Mouse (Mus musculus): ENCODE measurements around the gene Dcst2. TPM values are rescaled to one million over a fixed set of nuclear protein-coding genes. Genes with fewer than 3 reads are reported as not detected.

Gene Dcst2
- total and polyA plus RNA-seq, 3 experiments, result 0.06 TPM; not detected in 2

DNA sequence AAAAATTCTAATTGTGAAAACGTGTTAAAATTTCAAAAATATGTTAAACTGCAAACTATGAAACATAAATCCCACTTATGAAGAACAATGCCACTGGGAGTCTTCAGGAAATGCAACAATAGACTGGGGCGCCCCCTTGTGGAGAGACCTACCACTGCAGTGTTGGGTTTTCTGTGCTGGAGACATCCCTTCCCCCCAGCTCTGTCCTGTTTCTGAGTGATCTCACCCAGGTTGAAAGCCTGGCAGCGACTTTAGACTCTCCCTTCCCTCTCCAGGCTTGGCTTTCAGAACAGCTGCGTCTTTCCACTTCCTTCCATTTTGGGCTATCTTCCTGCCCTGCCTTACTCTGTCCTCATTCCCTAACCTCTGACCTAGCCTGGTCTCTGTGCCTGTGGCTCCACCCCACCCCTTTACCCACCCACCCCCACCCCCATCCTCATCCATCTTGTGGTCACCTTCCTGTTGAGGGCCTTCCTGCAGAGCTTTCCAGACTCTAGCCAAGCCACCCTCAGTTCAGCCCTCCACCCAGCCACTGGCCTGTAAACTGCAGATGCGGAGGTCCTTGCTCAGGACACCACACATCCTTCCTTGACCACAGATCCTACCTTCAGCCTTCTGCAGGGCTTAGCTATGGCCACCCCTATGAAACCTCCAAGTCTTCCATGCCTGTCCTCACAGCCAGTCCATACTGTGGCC, 6.8 kb upstream of the Dcst2 start (continued):
- TF ChIP-seq HCFC1 (IDR thresholded peaks at IDR 0.05; ENCODE audit: low read depth, low read length) (no peak), MYB (IDR thresholded peaks at IDR 0.05; ENCODE audit: low read depth, low read length) (no peak), MAFK (IDR thresholded peaks at IDR 0.05; ENCODE audit: borderline replicate concordance, low read depth, low read length) (no peak)

DNA sequence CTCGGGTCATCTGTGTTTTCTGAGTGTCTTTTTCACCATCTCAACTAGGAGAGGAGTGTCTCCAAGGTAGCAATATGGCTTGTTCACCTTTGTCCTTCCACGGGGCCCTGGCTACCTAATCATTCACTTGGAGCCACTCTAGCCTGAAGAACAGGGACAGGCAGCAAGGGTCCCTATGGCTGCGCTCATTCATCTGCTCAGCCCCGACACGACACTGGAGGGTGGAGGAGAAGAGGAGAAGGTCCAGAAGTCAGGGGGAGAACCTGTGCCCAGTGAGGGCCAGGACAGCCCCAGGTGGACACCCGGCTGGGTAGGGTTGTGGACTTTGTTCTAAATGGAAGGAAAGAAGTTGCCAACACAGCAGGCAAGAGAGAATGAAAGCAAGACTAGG, 6.3 kb upstream of the Dcst2 start:
- Histone ChIP-seq H3K27me3 (ENCODE audit: control insufficient read depth in 1 of 2, insufficient read depth in 2 of 2, low read length in 2 of 2) (no peaks in the 10 kb centered on the region; a peak in 1 of 4 replicates), H3K27ac (ENCODE audit: control insufficient read depth, low read depth, low read length) (no peak overlapping the region), H3K9me3 (replicated peaks; ENCODE audit: insufficient read depth, low read length) (no peaks in the 10 kb centered on the region), H3K4me1 (ENCODE audit: control insufficient read depth in 1 of 2, insufficient read depth in 2 of 2, low read length in 2 of 2) (peaks cover 0 to 22% of the 10 kb centered on the region in 2 experiments; a peak in 2 of 4 replicates), H3K9ac (ENCODE audit: control insufficient read depth, low read depth, low read length, poor library complexity, severe bottlenecking) (no peak overlapping the region), H3K79me2 (ENCODE audit: control insufficient read depth, insufficient read depth, low read length, poor library complexity) (no peaks in the 10 kb centered on the region), H3K36me3 (ENCODE audit: control insufficient read depth in 1 of 2, insufficient read depth in 2 of 2, low read length in 2 of 2) (peaks cover 0 to 8% of the 10 kb centered on the region in 2 experiments; a peak in 2 of 4 replicates), H3K4me3 (ENCODE audit: control insufficient read depth in 1 of 2, insufficient read depth in 1 of 2, low read depth in 2 of 2, low read length in 2 of 2) (no peak overlapping the region)
- no peak for TF ChIP-seq CHD1 (IDR thresholded peaks at IDR 0.05; ENCODE audit: low read depth, low read length)
- TF ChIP-seq CTCF (IDR thresholded peaks at IDR 0.05 in 2 of 3, conservative IDR thresholded peaks at IDR 0.05 in 1 of 3; ENCODE audit: control insufficient read depth in 1 of 3, insufficient read depth in 1 of 3, low read depth in 2 of 3, low read length in 3 of 3, poor library complexity in 1 of 3, severe bottlenecking in 1 of 3), result no peak
- no peak for TF ChIP-seq EP300 (IDR thresholded peaks at IDR 0.05; ENCODE audit: low read depth in 1 of 2, low read length in 2 of 2)
- no peak for TF ChIP-seq MAX (IDR thresholded peaks at IDR 0.05; ENCODE audit: low read length)
- no peak for TF ChIP-seq CHD2 (IDR thresholded peaks at IDR 0.05; ENCODE audit: low read length)
- TF ChIP-seq MEF2A (IDR thresholded peaks at IDR 0.05; ENCODE audit: extremely low read depth, insufficient replicate concordance, low read depth, low read length, poor library complexity, severe bottlenecking), result no peak
- no peak for TF ChIP-seq GATA1 (IDR thresholded peaks at IDR 0.05; ENCODE audit: low read depth, low read length)
- TF ChIP-seq MYC (IDR thresholded peaks at IDR 0.05; ENCODE audit: low read depth, low read length), result no peak
- no peak for TF ChIP-seq MAZ (IDR thresholded peaks at IDR 0.05; ENCODE audit: low read depth, low read length)
- no peak for TF ChIP-seq POLR2AphosphoS2 (IDR thresholded peaks at IDR 0.05; ENCODE audit: low read length)
- no peak for TF ChIP-seq ELF1 (IDR thresholded peaks at IDR 0.05; ENCODE audit: low read depth, low read length)
- TF ChIP-seq TAL1 (IDR thresholded peaks at IDR 0.05; ENCODE audit: low read length), result no peak
- no peak for TF ChIP-seq USF1 (IDR thresholded peaks at IDR 0.05; ENCODE audit: low read depth, low read length)
- no peak for TF ChIP-seq SMC3 (IDR thresholded peaks at IDR 0.05; ENCODE audit: low read depth, low read length)
- no peak for TF ChIP-seq TBP (IDR thresholded peaks at IDR 0.05; ENCODE audit: low read depth, low read length)
- no peak for DNase-seq (ENCODE audit: low read depth, low spot score)

DNA sequence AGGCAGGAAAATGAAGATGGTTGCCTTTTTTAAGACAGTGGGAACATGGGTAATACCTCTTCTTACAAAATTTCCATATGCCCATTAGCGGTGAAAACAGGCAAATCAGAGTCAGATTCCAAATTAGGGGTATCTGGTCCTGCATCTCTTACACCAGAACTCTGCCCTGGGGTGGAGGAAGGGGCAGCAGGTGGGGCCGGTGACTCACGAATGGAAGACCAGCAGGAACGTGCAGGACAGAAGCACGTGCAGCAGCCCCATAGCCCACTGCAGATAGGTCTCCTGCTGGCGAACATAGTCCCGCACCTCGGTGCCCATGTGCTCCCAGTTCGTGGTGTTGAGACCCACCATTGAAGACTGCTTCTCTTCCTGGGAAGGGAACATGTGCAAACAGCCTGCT, 5.7 kb upstream of the Dcst2 start:
- no peak for DNase-seq (ENCODE audit: low read depth, low spot score)
- Histone ChIP-seq H3K4me3 (ENCODE audit: control insufficient read depth in 1 of 2, insufficient read depth in 1 of 2, low read depth in 2 of 2, low read length in 2 of 2) (no peak overlapping the region), H3K79me2 (ENCODE audit: control insufficient read depth, insufficient read depth, low read length, poor library complexity) (no peaks in the 10 kb centered on the region), H3K9me3 (replicated peaks; ENCODE audit: insufficient read depth, low read length) (no peaks in the 10 kb centered on the region), H3K4me1 (ENCODE audit: control insufficient read depth in 1 of 2, insufficient read depth in 2 of 2, low read length in 2 of 2) (peaks cover 0 to 19% of the 10 kb centered on the region in 2 experiments; a peak in 2 of 4 replicates), H3K27ac (ENCODE audit: control insufficient read depth, low read depth, low read length) (no peak overlapping the region), H3K36me3 (ENCODE audit: control insufficient read depth in 1 of 2, insufficient read depth in 2 of 2, low read length in 2 of 2) (peaks cover 0 to 5% of the 10 kb centered on the region in 2 experiments; a peak in 2 of 4 replicates), H3K9ac (ENCODE audit: control insufficient read depth, low read depth, low read length, poor library complexity, severe bottlenecking) (no peak overlapping the region), H3K27me3 (ENCODE audit: control insufficient read depth in 1 of 2, insufficient read depth in 2 of 2, low read length in 2 of 2) (no peaks in the 10 kb centered on the region; a peak in 1 of 4 replicates)
- TF ChIP-seq MAFK (IDR thresholded peaks at IDR 0.05; ENCODE audit: borderline replicate concordance, low read depth, low read length) (no peak), EP300 (IDR thresholded peaks at IDR 0.05; ENCODE audit: low read depth in 1 of 2, low read length in 2 of 2) (no peak), HCFC1 (IDR thresholded peaks at IDR 0.05; ENCODE audit: low read depth, low read length) (no peak), ZNF384 (IDR thresholded peaks at IDR 0.05; ENCODE audit: low read depth, low read length) (no peak), RCOR1 (IDR thresholded peaks at IDR 0.05; ENCODE audit: low read depth, low read length) (no peak)
